Mouse (Mus musculus): ENCODE results near the gene Bcl2a1a. TPM values are rescaled to one million over a fixed set of nuclear protein-coding genes. Genes with fewer than 3 reads are reported as not detected.
"Not testable (repeated sequence)": the region's sequence is repeated elsewhere in the genome, so short reads cannot be mapped to it uniquely, and the experiment has no call there.

The Bcl2a1a gene
- polyA plus RNA-seq (2012; rRNA removed): 0.34 and 0.40 TPM in 2 replicates

- not testable (repeated sequence) for DNase-seq (ENCODE audit: extremely low spot score in 1 of 2, low spot score in 1 of 2)
Observed at GRCm38 (mm10) chr9:88956670-88957153, at the start of gene Bcl2a1a. Gene Bcl2a1a (plus strand): TSS chr9:88956900.

GRCm38 (mm10) chr9:88916576-88916975 lies 40.1 kb upstream of the Bcl2a1a start:
- not testable (repeated sequence) for DNase-seq (ENCODE audit: extremely low spot score in 1 of 2, low spot score in 1 of 2)

- peak in 1 of 2 experiments; percentile 41 for DNase-seq (ENCODE audit: extremely low spot score in 1 of 2, low spot score in 1 of 2)
Observed at GRCm38 (mm10) chr9:88938312-88938711, 18.4 kb upstream of the Bcl2a1a start.

GRCm38 (mm10) chr9:88951466-88951865 lies 5.2 kb upstream of the Bcl2a1a start:
- not testable (repeated sequence) for DNase-seq (ENCODE audit: extremely low spot score in 1 of 2, low spot score in 1 of 2)

GRCm38 (mm10) chr9:88953151-88953550 lies 3.5 kb upstream of the Bcl2a1a start:
- DNase-seq (ENCODE audit: extremely low spot score in 1 of 2, low spot score in 1 of 2): not testable (repeated sequence)

GRCm38 (mm10) chr9:88955224-88955623 lies 1.5 kb upstream of the Bcl2a1a start:
- not testable (repeated sequence) for DNase-seq (ENCODE audit: extremely low spot score in 1 of 2, low spot score in 1 of 2)

GRCm38 (mm10) chr9:88956035-88956434 lies 665 bp upstream of the Bcl2a1a start:
- DNase-seq (ENCODE audit: extremely low spot score in 1 of 2, low spot score in 1 of 2): not testable (repeated sequence)

- no peak for DNase-seq (ENCODE audit: extremely low spot score in 1 of 2, low spot score in 1 of 2)
Observed at GRCm38 (mm10) chr9:88958891-88959290, 2.2 kb downstream of the Bcl2a1a start.

- not testable (repeated sequence) for DNase-seq (ENCODE audit: extremely low spot score in 1 of 2, low spot score in 1 of 2)
Observed at GRCm38 (mm10) chr9:88959981-88960380, 3.3 kb downstream of the Bcl2a1a start.

- DNase-seq (ENCODE audit: extremely low spot score in 1 of 2, low spot score in 1 of 2): not testable (repeated sequence)
Observed at GRCm38 (mm10) chr9:88966462-88966861, 9.8 kb downstream of the Bcl2a1a start.

GRCm38 (mm10) chr9:88969502-88969901 lies 12.8 kb downstream of the Bcl2a1a start:
- not testable (repeated sequence) for DNase-seq (ENCODE audit: extremely low spot score in 1 of 2, low spot score in 1 of 2)

- DNase-seq (ENCODE audit: extremely low spot score in 1 of 2, low spot score in 1 of 2): not testable (repeated sequence)
Observed at GRCm38 (mm10) chr9:88976875-88977274, 20.2 kb downstream of the Bcl2a1a start.

GRCm38 (mm10) chr9:88979781-88980180 lies 23.1 kb downstream of the Bcl2a1a start:
- not testable (repeated sequence) for DNase-seq (ENCODE audit: extremely low spot score in 1 of 2, low spot score in 1 of 2)

- not testable (repeated sequence) for DNase-seq (ENCODE audit: extremely low spot score in 1 of 2, low spot score in 1 of 2)
Observed at GRCm38 (mm10) chr9:89001541-89001940, 44.8 kb downstream of the Bcl2a1a start.

Other genes starting within 250 kb of the Bcl2a1a start
- 38.5 and 41.0 TPM in 2 replicates for gene Mthfsl, start 236.6 kb upstream of the Bcl2a1a start, polyA plus RNA-seq (2012; rRNA removed)
- 0.12 and 0.17 TPM in 2 replicates for gene Bcl2a1d, start 225.0 kb upstream of the Bcl2a1a start, polyA plus RNA-seq (2012; rRNA removed)
- not detected in 2 replicates for gene Trim43c, start 117.7 kb upstream of the Bcl2a1a start, polyA plus RNA-seq (2012; rRNA removed)
- gene Trim43b, start 135.9 kb downstream of the Bcl2a1a start, polyA plus RNA-seq (2012; rRNA removed): not detected in 2 replicates
- 2.4 and 2.9 TPM in 2 replicates for gene Bcl2a1b, start 242.3 kb downstream of the Bcl2a1a start, polyA plus RNA-seq (2012; rRNA removed)
- gene Gm29094, start 242.5 kb downstream of the Bcl2a1a start, polyA plus RNA-seq (2012; rRNA removed): not detected in 2 replicates